Mouse (Mus musculus) intestine, postnatal 0 days (tissue): ENCODE measurements around the gene Dlgap4. TPM values are rescaled to one million over a fixed set of nuclear protein-coding genes. Genes with fewer than 3 reads are reported as not detected.

Experiments
- ATAC-seq: fragments of 200-750 bp; cut with Nextera tagmentation; 2 replicates; pipeline ENCODE4 v1.8.0; 2017; ENCODE audit warnings: mild to moderate bottlenecking, moderate TSS enrichment, moderate library complexity
- H3K27ac ChIP-seq: fragments of 300-500 bp; sonication (generic); 2 replicates; pipeline ENCODE4 v1.5.1; 2014; ENCODE audit warnings: mild to moderate bottlenecking, low read depth, low read length, moderate library complexity
- H3K27me3 ChIP-seq: fragments of 300-500 bp; sonication (generic); replicated peaks from 2 replicates; pipeline ENCODE4 v1.6.1; 2014; ENCODE audit warnings: low read length, mixed read lengths; ENCODE audit not compliant: control insufficient read depth, insufficient read depth
- H3K36me3 ChIP-seq: fragments of 300-500 bp; sonication (generic); 2 replicates; pipeline ENCODE4 v1.6.1; 2014; ENCODE audit warnings: mild to moderate bottlenecking, moderate library complexity; ENCODE audit not compliant: control insufficient read depth, insufficient read depth
- H3K4me1 ChIP-seq: fragments of 300-500 bp; sonication (generic); replicated peaks from 2 replicates; pipeline ENCODE4 v1.6.1; 2014; ENCODE audit warnings: antibody characterized with exemption, low read length, mixed read lengths; ENCODE audit not compliant: control insufficient read depth, insufficient read depth
- H3K4me2 ChIP-seq: fragments of 300-500 bp; sonication (generic); replicated peaks from 2 replicates; pipeline ENCODE4 v1.6.1; 2014; ENCODE audit warnings: low read depth, mild to moderate bottlenecking, moderate library complexity
- H3K4me3 ChIP-seq: fragments of 300-500 bp; sonication (generic); 2 replicates; pipeline ENCODE4 v1.5.1; 2014; ENCODE audit warnings: low read depth, low read length
- H3K9ac ChIP-seq: fragments of 300-500 bp; sonication (generic); 2 replicates; pipeline ENCODE4 v1.6.1; 2014; ENCODE audit warnings: mild to moderate bottlenecking, low read depth, low read length
- H3K9me3 ChIP-seq: fragments of 300-500 bp; sonication (generic); 2 replicates; pipeline ENCODE4 v1.6.1; 2016; ENCODE audit warnings: mixed run types; ENCODE audit not compliant: control insufficient read depth
- CTCF ChIP-seq: sonication (generic); IDR thresholded peaks from 2 replicates; pipeline ENCODE4 v1.5.1; 2016; ENCODE audit warnings: low read depth, mild to moderate bottlenecking, control low read depth, antibody characterized with exemption, moderate library complexity
- WGBS: fragments of 180-500 bp; shearing (Covaris S2); extraction: QIAGEN DNeasy Blood & Tissue Kit; methylation state at CpG from one replicate; pipeline ENCODE4 v1.1.7; 2014; 5-methylcytosine and 5-hydroxymethylcytosine counted together
- polyA plus RNA-seq: library from polyadenylated mRNA; unstranded; fragments of >200 nt; fragmentation: Nextera tagmentation; extraction: Ambion mirVana; gene quantifications from 2 replicates; pipeline ENCODE4 v1.2.1, GENCODE M21; 2015

The Dlgap4 gene
- polyA plus RNA-seq, 1 experiment from 2014 or later = 43.1 TPM

GRCm38 (mm10) chr2:156580507-156580906 lies 33.0 kb upstream of the Dlgap4 start:
- no peak overlapping the region for H3K4me3 ChIP-seq
- H3K9me3 ChIP-seq = no peaks in the 10 kb centered on the region
- H3K27me3 ChIP-seq = no peaks in the 10 kb centered on the region
- H3K36me3 ChIP-seq = no peaks in the 10 kb centered on the region
- ATAC-seq = no peak
- TF ChIP-seq CTCF = no peak
- no peak overlapping the region for H3K9ac ChIP-seq
- 84% methylated on average over 5 of the region's 5 CpGs for WGBS
- H3K4me1 ChIP-seq = no peaks in the 10 kb centered on the region
- H3K4me2 ChIP-seq = no peak overlapping the region
- no peak overlapping the region for H3K27ac ChIP-seq

GRCm38 (mm10) chr2:156581244-156581643 lies 32.3 kb upstream of the Dlgap4 start:
- Histone ChIP-seq H3K9ac (no peak overlapping the region), H3K36me3 (no peaks in the 10 kb centered on the region), H3K9me3 (no peaks in the 10 kb centered on the region), H3K27me3 (no peaks in the 10 kb centered on the region), H3K4me2 (no peak overlapping the region), H3K4me3 (no peak overlapping the region), H3K4me1 (no peaks in the 10 kb centered on the region), H3K27ac (no peak overlapping the region)
- ATAC-seq = no peak
- no peak for TF ChIP-seq CTCF
- WGBS = 57% methylated on average over 10 of the region's 10 CpGs

- Histone ChIP-seq H3K27ac (no peak overlapping the region), H3K4me3 (no peak overlapping the region), H3K9ac (no peak overlapping the region), H3K9me3 (no peaks in the 10 kb centered on the region), H3K27me3 (no peaks in the 10 kb centered on the region), H3K4me1 (no peaks in the 10 kb centered on the region), H3K36me3 (no peaks in the 10 kb centered on the region), H3K4me2 (no peak overlapping the region)
- 61% methylated on average over 10 of the region's 10 CpGs for WGBS
- no peak for TF ChIP-seq CTCF
- no peak for ATAC-seq
These were observed 30.6 kb upstream of the Dlgap4 start for GRCm38 (mm10) chr2:156582887-156583286.

GRCm38 (mm10) chr2:156584154-156584796 lies 29.2 kb upstream of the Dlgap4 start:
- H3K36me3 ChIP-seq = no peaks in the 10 kb centered on the region
- no peak overlapping the region for H3K9ac ChIP-seq
- 54% methylated on average over 11 of the region's 11 CpGs for WGBS
- no peak overlapping the region for H3K27ac ChIP-seq
- H3K4me2 ChIP-seq = no peak overlapping the region
- H3K9me3 ChIP-seq = no peaks in the 10 kb centered on the region
- TF ChIP-seq CTCF = peak; percentile 58
- no peaks in the 10 kb centered on the region for H3K27me3 ChIP-seq
- no peaks in the 10 kb centered on the region for H3K4me1 ChIP-seq
- H3K4me3 ChIP-seq = no peak overlapping the region
- ATAC-seq = no peak

GRCm38 (mm10) chr2:156584797-156585471 lies 28.6 kb upstream of the Dlgap4 start:
- TF ChIP-seq CTCF = no peak
- Histone ChIP-seq H3K27ac (no peak overlapping the region), H3K4me1 (no peaks in the 10 kb centered on the region), H3K9ac (no peak overlapping the region), H3K9me3 (no peaks in the 10 kb centered on the region), H3K36me3 (no peaks in the 10 kb centered on the region), H3K4me2 (no peak overlapping the region), H3K4me3 (no peak overlapping the region), H3K27me3 (no peaks in the 10 kb centered on the region)
- 56% methylated on average over 14 of the region's 14 CpGs for WGBS
- ATAC-seq = no peak

GRCm38 (mm10) chr2:156589481-156589880 lies 24.0 kb upstream of the Dlgap4 start:
- WGBS = 87% methylated on average over 9 of the region's 9 CpGs
- no peaks in the 10 kb centered on the region for H3K9me3 ChIP-seq
- no peaks in the 10 kb centered on the region for H3K4me1 ChIP-seq
- no peak overlapping the region for H3K27ac ChIP-seq
- no peak overlapping the region for H3K4me3 ChIP-seq
- H3K27me3 ChIP-seq = no peaks in the 10 kb centered on the region
- ATAC-seq = no peak
- no peaks in the 10 kb centered on the region for H3K36me3 ChIP-seq
- H3K4me2 ChIP-seq = no peak overlapping the region
- H3K9ac ChIP-seq = no peak overlapping the region
- no peak for TF ChIP-seq CTCF
